Mouse (Mus musculus): ENCODE measurements around the gene Rala.

Gene Rala

DNA sequence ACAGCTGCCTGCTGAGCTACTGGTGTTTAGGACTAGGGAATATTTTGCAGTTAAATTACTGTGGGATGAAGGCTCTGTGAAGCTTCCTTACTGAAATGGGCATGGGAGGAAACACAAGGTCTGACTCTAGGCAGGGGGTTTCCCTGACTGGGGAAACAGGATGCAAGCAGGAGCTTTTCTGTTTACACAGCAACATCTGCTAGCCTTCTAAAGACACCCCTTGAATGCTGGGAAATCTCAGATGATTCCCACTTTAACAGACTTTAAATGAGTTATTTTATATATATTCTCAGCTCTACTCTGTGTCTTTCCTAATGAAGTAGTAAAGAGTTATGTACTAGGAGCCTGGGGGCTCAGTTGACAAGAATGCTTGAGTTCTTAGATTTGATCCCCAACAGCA lies 65.0 kb downstream of the Rala start:
- DNase-seq: no peak

- no peak for DNase-seq
These were observed 77.3 kb downstream of the Rala start for GRCm38 (mm10) chr13:17866741-17867140.

DNA sequence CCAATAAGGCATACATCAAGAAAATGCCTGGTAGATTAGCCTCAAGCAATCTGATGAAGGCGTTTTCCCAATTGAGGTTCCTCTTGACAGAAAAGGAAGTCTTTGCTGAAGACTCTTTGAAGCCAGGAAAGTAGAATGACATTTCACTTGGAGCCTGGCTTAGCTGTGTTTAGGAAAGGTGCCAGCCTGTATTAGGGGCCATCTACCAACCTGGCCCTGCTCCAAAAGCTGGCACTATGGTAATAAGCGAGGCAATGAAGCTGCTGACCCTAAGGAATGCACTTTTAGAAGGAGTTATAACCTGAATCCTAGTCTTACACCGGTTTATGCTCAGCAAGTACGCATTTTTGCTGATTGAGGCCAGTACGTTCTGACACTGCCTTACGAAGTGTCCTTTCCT lies 83.5 kb downstream of the Rala start:
- DNase-seq: no peak

DNA sequence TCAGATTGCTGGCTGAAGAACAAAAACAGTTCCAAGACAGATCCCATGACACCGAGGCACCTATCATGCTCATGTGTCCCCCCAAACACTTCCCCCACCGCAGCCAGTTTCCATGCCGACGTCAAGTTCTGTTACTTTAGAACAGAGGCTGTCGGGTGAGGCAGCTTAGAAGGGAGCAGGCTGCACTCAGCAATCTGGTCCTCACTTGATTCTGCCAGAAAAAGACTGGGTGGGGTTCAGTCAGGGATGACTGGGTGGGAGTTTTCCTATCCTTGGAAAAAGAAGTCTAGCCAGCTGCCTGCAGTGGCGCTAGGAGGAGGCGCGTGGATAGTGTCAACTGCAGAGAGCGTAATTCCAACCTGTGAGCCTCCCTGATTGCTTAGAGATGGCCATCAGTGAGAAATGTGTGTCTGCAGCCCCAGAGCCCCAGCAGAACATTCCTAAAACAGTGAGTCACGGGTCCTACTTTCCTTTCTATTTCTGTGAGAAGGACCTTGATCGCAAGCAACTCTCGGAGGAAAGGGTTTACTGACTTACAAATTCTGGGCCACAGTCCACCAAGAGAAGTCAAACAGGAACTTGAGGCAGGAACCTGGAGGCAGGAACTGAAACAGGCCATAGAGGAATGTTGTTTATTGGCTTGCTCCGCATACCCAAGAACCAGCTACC lies 84.5 kb downstream of the Rala start:
- no peak for DNase-seq

- DNase-seq: no peak
These were observed 87.0 kb downstream of the Rala start for GRCm38 (mm10) chr13:17857046-17857445.

- no peak for DNase-seq
These were observed 88.4 kb downstream of the Rala start for GRCm38 (mm10) chr13:17855492-17856138.

DNA sequence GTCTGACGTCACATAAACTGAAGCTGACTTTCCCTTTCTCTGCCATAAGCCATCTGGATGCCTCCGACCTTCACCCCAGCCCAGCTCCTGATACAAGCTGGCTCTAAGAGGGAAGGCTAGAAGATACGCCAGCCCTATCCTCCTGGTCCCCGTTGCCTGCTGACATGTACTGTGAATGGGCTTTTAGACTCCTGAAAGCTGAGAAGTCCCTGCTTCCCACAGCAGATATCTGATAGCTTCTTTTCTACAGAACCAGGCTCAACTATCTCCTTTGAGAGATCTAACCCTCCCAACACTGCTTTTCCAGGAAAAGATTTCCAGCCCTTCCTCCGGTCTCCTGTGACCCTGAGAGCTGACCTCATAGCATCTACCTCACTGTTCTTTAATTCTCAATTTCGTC lies 89.3 kb downstream of the Rala start:
- no peak for DNase-seq

- no peak for DNase-seq
These were observed 100.7 kb downstream of the Rala start for GRCm38 (mm10) chr13:17843336-17843735.

- DNase-seq: no peak
These were observed 101.3 kb downstream of the Rala start for GRCm38 (mm10) chr13:17842756-17843155.

DNA sequence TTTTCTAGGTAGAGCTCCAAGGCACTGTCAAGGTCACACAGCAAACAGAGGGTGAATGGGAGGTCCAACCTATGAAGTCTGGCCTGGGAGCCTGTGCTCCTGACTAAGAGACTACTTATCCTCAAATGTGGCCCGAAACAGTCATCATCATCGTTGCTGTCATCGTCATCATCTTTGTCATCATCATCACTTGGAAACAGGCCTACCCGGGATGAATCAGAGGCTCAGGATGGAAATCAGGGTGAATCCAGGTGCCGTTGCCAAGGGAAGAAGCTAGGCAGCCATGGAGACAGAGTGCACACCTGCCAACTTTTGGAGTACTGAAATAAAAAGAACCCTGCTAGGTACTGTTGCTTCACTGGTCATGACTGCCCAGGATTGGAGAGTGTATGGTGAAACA lies 104.9 kb downstream of the Rala start:
- no peak for DNase-seq

DNA sequence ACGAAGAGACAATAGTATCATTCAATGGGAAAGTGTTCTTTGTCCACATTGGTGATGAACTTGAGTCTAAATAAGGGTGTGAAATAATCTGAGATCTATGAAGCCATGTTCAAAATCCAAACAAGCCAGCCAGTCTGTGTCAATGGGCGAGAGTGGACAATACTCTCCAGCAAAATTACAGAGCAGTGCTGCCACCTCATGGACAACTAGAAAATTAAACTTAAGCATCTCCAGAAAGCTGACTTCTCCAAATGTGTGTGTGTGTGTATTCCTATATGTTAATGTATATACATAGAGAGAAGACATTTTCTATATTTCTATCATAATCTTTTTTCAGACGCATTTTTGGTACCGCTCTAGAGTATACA lies 105.6 kb downstream of the Rala start:
- peak; percentile 51 to 77 for DNase-seq

GRCm38 (mm10) chr13:17837610-17838483 lies 106.2 kb downstream of the Rala start:
- DNase-seq: peak; percentile 24 to 60

DNA sequence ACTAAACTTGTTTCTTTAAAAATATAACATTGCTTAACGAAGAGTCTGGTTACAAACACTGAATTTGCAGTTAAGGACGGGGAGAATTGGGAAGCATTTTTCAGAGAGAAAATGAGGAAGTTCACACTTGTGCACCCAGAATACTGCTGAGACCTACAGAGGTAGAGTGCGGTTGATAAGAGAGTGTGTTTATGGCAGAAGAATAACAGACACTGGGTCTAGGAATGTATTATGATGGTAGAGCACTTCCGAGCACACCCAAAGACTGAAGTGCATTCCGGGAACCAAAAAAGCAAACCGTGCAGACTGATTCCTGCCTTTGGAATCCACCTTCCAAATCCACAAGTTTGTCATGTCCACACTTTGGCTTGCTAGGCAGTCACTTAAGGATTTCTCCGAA lies 107.2 kb downstream of the Rala start:
- no peak for DNase-seq

DNA sequence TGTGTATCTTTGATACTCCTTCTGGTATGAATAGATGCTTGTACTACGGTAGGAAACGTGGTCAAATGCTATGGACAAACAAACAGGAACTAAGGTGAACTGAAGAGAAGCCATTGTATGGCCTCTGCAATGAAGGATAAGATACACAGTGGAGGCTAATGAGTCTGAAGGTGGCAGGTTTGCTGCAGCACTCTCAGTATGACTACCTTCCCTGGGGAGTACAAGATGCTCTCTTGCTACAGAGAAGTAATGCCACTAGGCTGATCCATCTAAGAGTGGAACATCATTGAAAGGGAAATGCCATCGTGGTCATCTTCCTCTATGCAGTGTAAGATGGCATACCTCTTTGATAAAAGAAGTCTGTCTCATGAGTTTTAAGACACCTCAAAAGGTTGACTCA lies 111.1 kb downstream of the Rala start:
- DNase-seq: no peak

Data from cerebellum, postnatal 25 days (tissue).